Mouse (Mus musculus): ENCODE measurements around the gene Slc25a29. TPM values are rescaled to one million over a fixed set of nuclear protein-coding genes. Genes with fewer than 3 reads are reported as not detected.

The Slc25a29 gene
- polyA plus RNA-seq, 1 experiment from 2014 or later = 3.8 TPM

GRCm38 (mm10) chr12:108793453-108793941, 42.2 kb downstream of the Slc25a29 start:
- Histone ChIP-seq H3K4me1 (replicated peaks; ENCODE audit: control insufficient read depth, insufficient read depth) (no peaks in the 10 kb centered on the region; the same call in 1 of the 2 replicates), H3K36me3 (ENCODE audit: control insufficient read depth, insufficient read depth, low read length) (no peaks in the 10 kb centered on the region), H3K27me3 (ENCODE audit: control insufficient read depth, insufficient read depth, low read length) (no peaks in the 10 kb centered on the region), H3K9me3 (ENCODE audit: control insufficient read depth, low read length) (no peaks in the 10 kb centered on the region), H3K9ac (ENCODE audit: low read length) (peak overlapping the region; percentile 94), H3K4me2 (replicated peaks; ENCODE audit: low read depth) (peak overlapping the region; percentile 62), H3K27ac (replicated peaks) (peak overlapping the region; percentile 100), H3K4me3 (ENCODE audit: low read depth, low read length) (peak overlapping the region; percentile 99)
- no peak for TF ChIP-seq EP300 (optimal IDR thresholded peaks at IDR 0.05)
- TF ChIP-seq CTCF (IDR thresholded peaks at IDR 0.05; ENCODE audit: low read depth) = 0 out of 2 replicates have a peak, but pooled peaks have one; percentile 13
- peak; percentile 36 for DNase-seq (ENCODE audit: low spot score)
- no peak for ATAC-seq (ENCODE audit: low FRiP score, low TSS enrichment)
- 1% methylated on average over 34 of the region's 71 CpGs for WGBS

GRCm38 (mm10) chr12:108792546-108793452, 42.9 kb downstream of the Slc25a29 start, which contains the start of gene Yy1:
TSS of gene Yy1 (plus strand) at chr12:108792973.
- DNase-seq (ENCODE audit: low spot score) (peak; percentile 99), ATAC-seq (ENCODE audit: low FRiP score, low TSS enrichment) (peak; percentile 95)
- H3K9ac ChIP-seq (ENCODE audit: low read length) = peak within 1 kb of the TSS; percentile 94
- H3K36me3 ChIP-seq (ENCODE audit: control insufficient read depth, insufficient read depth, low read length) = no peaks in the 10 kb centered on the region
- peak within 1 kb of the TSS; percentile 99 for H3K4me3 ChIP-seq (ENCODE audit: low read depth, low read length)
- no peaks in the 10 kb centered on the region for H3K27me3 ChIP-seq (ENCODE audit: control insufficient read depth, insufficient read depth, low read length)
- H3K4me2 ChIP-seq (replicated peaks; ENCODE audit: low read depth) = peak within 1 kb of the TSS; percentile 62
- H3K27ac ChIP-seq (replicated peaks) = peak within 1 kb of the TSS; percentile 100
- H3K4me1 ChIP-seq (replicated peaks; ENCODE audit: control insufficient read depth, insufficient read depth) = no peaks in the 10 kb centered on the region; the same call in 1 of the 2 replicates
- WGBS = under 1% methylated on average over 65 of the region's 127 CpGs
- TF ChIP-seq EP300 (optimal IDR thresholded peaks at IDR 0.05) (peak; percentile 89), CTCF (IDR thresholded peaks at IDR 0.05; ENCODE audit: low read depth) (peak; percentile 48)
- no peaks in the 10 kb centered on the region for H3K9me3 ChIP-seq (ENCODE audit: control insufficient read depth, low read length)

- peak overlapping the region; percentile 99 for H3K4me3 ChIP-seq (ENCODE audit: low read depth, low read length)
- H3K9me3 ChIP-seq (ENCODE audit: control insufficient read depth, low read length) = no peaks in the 10 kb centered on the region
- peak overlapping the region; percentile 55 for H3K4me2 ChIP-seq (replicated peaks; ENCODE audit: low read depth)
- peak; percentile 86 for DNase-seq (ENCODE audit: low spot score)
- ATAC-seq (ENCODE audit: low FRiP score, low TSS enrichment) = peak; percentile 37
- peak overlapping the region; percentile 84 for H3K9ac ChIP-seq (ENCODE audit: low read length)
- WGBS = under 1% methylated on average over 47 of the region's 52 CpGs
- peak overlapping the region; percentile 98 for H3K27ac ChIP-seq (replicated peaks)
- peak; percentile 40 for TF ChIP-seq CTCF (IDR thresholded peaks at IDR 0.05; ENCODE audit: low read depth)
- no peak for TF ChIP-seq EP300 (optimal IDR thresholded peaks at IDR 0.05)
- H3K27me3 ChIP-seq (ENCODE audit: control insufficient read depth, insufficient read depth, low read length) = no peaks in the 10 kb centered on the region
- no peaks in the 10 kb centered on the region; the same call in 1 of the 2 replicates for H3K4me1 ChIP-seq (replicated peaks; ENCODE audit: control insufficient read depth, insufficient read depth)
- H3K36me3 ChIP-seq (ENCODE audit: control insufficient read depth, insufficient read depth, low read length) = no peaks in the 10 kb centered on the region
Observed at GRCm38 (mm10) chr12:108792152-108792545, 43.5 kb downstream of the Slc25a29 start.

- 81% methylated on average over 2 of the region's 2 CpGs for WGBS
- Histone ChIP-seq H3K4me3 (ENCODE audit: low read depth, low read length) (no peak overlapping the region), H3K4me1 (replicated peaks; ENCODE audit: control insufficient read depth, insufficient read depth) (no peaks in the 10 kb centered on the region; the same call in 1 of the 2 replicates), H3K36me3 (ENCODE audit: control insufficient read depth, insufficient read depth, low read length) (no peaks in the 10 kb centered on the region), H3K9me3 (ENCODE audit: control insufficient read depth, low read length) (no peaks in the 10 kb centered on the region), H3K9ac (ENCODE audit: low read length) (no peak overlapping the region), H3K27me3 (ENCODE audit: control insufficient read depth, insufficient read depth, low read length) (no peaks in the 10 kb centered on the region), H3K4me2 (replicated peaks; ENCODE audit: low read depth) (no peak overlapping the region), H3K27ac (replicated peaks) (no peak overlapping the region)
- ATAC-seq (ENCODE audit: low FRiP score, low TSS enrichment) (no peak), DNase-seq (ENCODE audit: low spot score) (no peak)
- no peak for TF ChIP-seq EP300 (optimal IDR thresholded peaks at IDR 0.05)
- TF ChIP-seq CTCF (IDR thresholded peaks at IDR 0.05; ENCODE audit: low read depth) = no peak
Observed at GRCm38 (mm10) chr12:108787329-108787728, 48.4 kb downstream of the Slc25a29 start.

GRCm38 (mm10) chr12:108785161-108785560, 50.5 kb downstream of the Slc25a29 start:
- Histone ChIP-seq H3K27ac (replicated peaks) (no peak overlapping the region), H3K4me3 (ENCODE audit: low read depth, low read length) (no peak overlapping the region), H3K9ac (ENCODE audit: low read length) (no peak overlapping the region), H3K9me3 (ENCODE audit: control insufficient read depth, low read length) (no peaks in the 10 kb centered on the region), H3K27me3 (ENCODE audit: control insufficient read depth, insufficient read depth, low read length) (no peaks in the 10 kb centered on the region), H3K36me3 (ENCODE audit: control insufficient read depth, insufficient read depth, low read length) (no peaks in the 10 kb centered on the region), H3K4me2 (replicated peaks; ENCODE audit: low read depth) (no peak overlapping the region), H3K4me1 (replicated peaks; ENCODE audit: control insufficient read depth, insufficient read depth) (no peaks in the 10 kb centered on the region)
- ATAC-seq (ENCODE audit: low FRiP score, low TSS enrichment) (no peak), DNase-seq (ENCODE audit: low spot score) (no peak)
- WGBS = 83% methylated on average over 4 of the region's 4 CpGs
- TF ChIP-seq EP300 (optimal IDR thresholded peaks at IDR 0.05) = no peak

All from stomach, postnatal 0 days (tissue).